Mouse (Mus musculus) lung, postnatal 36 days (tissue): ENCODE measurements around the gene Rgs11.
A peak's percentile ranks its signal among the peaks of the same experiment; 100 is the strongest.

Source experiments
- DNase-seq: peaks from one replicate; pipeline ENCODE4 v3.0.0; 2022; ENCODE audit warnings: mixed read lengths

Gene Rgs11

DNA sequence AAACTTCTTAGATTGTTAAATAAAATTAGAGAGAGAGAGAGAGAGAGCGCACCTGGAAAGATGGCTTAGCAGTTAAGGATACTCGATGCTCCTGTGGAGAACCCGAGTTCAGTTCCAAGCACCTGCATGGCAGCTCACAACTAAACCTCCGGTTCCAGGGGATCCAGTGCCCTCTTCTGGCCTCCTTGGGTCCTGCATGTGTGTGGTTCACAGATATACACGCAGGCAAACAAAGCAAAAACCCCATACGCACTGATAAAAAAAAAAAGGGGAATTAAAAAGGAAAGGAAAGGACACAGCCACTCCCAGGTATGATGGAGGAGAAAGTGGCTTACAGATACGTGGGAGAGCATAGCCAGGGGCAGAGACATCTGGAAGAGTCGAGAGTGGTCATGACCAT, 30.1 kb downstream of the Rgs11 start:
- peak; percentile 37 for DNase-seq

DNA sequence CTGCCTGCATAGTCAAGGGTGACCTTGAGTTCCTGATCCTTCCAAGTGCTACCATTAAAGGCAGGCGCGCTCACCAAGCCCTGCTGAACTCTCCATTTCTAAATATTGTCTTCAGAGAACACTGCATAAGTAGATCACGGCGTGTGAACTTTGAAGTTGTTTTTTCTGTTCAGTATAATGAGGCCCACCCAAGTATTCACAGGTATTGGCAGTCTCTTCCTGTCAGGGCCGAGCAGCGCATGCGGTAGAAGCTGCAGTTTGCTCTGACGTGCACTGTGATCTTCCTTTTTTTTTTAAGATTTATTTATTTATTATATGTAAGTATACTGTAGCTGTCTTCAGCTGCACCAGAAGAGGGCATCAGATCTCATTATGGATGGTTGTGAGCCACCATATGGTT, 31.6 kb downstream of the Rgs11 start:
- no peak for DNase-seq

DNA sequence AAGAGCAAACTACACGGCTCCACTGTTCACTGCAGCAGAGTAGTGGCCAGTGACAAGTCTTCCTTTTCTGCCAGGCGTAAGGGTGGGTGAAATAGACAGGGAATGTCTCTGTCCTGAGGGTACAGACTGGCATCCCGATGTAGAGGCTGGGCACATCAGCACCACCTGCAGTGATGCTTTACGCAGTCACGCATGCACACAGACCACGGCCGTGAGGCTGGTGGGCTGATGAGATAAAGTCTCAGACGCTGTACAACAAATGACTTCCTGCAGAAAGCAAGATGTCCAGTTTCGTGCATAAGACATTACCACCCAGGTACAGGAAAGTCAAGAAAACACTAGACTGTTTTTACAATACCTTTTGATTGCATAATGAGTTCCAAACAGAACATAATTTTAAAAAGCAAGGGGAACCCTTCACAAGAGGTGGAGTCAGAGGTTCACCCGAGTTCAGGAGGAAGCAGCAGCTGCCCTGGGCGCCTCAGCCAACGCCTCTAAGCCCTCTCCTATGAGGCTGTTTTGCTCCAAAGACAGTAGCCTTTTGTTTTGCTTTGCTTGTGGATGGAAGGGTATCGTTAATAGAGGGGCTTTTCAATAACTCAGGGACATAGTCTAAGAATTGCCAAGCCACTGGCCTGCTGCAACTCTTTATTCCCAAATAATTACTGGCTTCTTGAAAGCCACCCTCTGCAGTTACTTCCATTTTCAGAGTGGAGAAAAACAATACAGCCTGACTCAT, 32.5 kb downstream of the Rgs11 start:
- peak; percentile 34 for DNase-seq

DNA sequence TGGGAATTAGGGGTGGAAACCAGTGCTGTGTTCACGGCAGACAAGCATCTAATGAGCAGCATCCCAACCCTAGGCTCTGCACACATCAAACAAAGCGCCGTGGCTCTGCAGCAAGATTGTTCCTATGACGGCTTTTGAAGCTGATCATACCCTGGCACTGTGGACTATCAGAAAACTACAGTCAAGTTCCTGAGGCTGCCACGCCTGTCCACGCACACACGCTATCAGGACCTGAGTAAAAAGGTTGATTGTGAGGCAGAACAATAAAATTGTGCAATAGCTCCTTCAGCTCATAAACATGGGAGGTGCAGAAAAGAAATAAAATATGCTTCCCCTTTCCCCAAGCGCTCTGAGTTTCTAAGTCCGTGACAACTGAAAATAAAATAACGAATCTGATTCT, 34.9 kb downstream of the Rgs11 start:
- DNase-seq = peak; percentile 29

DNA sequence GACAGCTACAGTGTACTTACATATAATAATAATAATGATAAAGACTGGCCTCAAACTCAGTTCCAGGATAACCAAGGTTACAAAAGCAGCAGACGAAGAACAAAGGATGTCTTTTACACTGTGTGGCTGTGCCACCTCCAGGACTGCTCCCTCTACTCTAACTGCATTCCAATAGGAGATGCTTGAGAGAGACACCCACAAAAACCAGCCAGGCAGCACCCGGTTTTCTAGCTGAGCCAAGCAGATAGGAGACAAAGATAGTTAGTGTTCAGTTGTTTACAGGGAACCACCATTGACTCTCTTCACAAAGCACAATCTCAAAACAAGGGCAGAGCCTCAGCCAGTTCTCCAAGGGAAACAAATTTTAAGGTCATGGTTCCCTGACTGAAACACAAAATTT, 36.8 kb downstream of the Rgs11 start:
- DNase-seq = no peak

DNA sequence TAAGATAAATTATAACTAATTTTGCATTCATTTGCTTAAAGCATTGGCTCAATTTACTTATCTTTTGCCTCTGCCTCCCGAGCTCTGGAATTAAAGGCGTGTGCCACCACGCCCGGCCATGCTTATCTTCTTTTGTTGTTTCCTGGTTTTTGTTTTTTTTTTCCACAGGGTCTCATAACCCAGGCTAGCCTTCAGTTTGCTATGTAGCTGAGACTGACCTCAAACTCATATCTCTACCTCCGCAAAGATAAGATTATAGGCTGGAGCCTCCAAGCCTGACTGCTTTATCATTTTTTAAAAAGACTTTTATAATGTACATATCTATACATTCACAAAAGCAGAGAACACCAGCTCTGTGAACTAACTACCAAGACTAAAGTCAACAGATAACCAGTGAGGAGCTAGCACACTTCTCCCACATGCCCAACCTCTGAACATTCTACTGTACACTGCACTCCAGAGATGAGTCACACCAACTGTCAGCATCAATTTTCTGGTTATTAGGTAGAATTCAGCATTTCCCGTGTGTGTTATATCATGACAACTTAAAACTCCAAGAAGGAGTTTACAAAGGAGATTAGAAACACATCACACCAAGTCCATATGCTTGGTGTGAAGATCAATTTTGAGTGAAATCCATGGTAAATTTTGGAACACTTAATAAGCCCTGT, 37.5 kb downstream of the Rgs11 start:
- DNase-seq = no peak

DNA sequence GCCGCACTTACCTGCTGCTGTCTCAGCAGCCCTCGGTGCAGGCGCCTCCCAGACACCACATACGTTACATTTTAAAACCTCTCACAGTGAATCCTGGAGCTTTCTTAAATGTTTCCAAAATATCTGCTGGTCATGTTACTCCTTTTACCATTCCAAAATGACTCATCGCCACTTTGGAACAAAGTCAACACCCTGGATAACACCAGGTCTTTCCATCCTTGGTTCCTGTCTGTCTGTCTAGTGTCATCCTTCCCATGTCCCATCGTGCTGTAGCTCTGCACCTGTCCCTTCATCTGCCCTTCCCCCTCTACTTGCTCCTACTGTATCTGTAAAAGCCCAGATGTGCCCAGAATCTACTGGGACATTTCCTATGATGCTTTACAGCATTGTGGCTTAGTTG, 38.2 kb downstream of the Rgs11 start:
- DNase-seq = no peak

DNA sequence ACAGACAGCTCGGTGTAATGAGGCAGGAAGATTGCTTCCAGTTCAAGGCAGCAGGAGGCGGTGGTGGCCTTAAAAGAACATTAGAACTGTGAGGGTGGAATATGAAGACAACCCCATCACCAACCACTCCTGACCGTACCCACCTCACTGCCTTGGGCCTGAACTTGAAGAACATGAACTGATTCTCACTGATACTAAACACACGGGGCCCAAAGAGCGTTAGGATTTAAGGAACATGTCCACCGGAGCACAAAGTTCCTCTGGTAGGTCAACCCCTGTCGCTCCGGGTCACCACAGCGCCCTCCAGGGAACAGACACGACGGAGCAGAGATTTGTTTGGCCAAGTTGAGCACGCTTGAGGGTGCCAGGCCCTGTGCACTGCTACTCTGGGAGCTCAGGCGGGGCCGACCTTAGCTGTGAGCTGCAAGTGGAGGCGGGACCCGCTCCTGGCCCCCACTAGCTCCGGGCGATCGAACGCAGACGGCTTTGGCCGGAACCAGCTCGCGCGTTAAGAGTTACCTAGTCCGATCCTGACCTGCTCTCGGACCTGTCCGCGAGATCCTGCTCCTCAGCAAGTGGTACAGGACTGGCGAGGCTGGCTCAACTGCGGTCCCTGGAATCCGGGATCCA, 40.8 kb downstream of the Rgs11 start:
- DNase-seq = peak; percentile 87

DNA sequence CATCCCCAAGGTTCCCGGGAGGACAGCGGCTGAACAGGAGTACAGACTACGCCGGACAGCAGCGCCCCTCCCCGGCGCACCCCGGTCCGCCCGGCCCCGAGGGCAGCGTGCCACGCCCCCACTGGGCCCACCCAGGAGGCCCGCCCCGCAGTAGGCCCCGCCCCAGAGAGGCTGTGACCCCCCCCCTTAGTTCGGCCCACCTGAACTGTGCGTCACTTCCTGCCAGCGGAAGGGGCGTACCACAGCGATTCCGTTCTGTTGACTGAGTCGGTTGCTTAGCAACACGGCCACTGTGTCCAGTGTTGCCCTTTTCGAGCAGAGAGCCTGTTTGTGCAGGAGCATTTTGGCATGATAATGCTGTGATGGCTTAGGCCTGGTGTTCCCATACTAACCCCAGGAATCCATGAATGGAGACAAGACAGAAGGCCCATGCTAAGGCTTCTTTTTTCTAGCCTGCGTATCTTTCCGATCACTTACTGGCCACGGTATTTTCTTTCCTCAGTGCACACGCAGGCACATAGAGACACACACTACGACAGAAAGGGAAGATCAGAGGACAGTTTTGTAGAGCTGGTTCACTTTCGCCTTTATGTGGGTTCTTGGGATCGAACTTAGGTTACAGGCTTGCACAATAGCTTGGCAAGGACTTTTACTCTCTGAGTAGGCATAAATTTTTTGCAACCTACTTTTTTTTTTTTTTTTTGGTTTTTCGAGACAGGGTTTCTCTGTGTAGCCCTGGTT, 41.5 kb downstream of the Rgs11 start, which contains the start of gene Fam234a:
Fam234a (minus strand) TSS at position 142 of the 741 bp plus-strand sequence.
- peak; percentile 98 for DNase-seq

DNA sequence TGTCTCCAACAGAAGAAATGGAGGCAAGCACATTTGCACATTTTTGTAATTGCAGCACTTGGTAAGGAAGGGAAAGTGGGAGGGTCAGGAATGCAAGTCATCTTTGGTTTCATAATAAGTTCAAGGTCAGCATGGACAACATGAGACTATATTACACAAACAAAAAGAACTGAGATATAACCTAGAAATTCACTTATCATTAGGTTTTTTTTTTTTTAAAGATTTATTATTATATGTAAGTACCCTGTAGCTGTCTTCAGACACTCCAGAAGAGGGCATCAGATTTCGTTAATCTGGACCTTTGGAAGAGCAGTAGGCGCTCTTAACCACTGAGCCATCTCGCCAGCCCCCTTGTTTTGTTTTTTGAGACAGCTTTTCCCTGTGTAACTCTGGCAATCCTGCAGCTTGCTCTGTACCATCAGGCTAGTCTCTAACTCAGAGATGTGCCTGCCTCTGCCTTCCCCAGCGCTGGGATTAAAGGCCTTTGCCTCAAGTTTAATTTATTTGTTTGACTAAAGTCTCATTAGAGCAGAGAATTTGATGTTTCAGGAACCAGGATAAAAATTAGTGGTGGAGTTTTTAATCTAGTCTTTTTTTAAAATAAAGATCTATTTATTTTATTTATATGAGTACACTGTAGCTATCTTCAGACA, 49.3 kb downstream of the Rgs11 start:
- no peak for DNase-seq

DNA sequence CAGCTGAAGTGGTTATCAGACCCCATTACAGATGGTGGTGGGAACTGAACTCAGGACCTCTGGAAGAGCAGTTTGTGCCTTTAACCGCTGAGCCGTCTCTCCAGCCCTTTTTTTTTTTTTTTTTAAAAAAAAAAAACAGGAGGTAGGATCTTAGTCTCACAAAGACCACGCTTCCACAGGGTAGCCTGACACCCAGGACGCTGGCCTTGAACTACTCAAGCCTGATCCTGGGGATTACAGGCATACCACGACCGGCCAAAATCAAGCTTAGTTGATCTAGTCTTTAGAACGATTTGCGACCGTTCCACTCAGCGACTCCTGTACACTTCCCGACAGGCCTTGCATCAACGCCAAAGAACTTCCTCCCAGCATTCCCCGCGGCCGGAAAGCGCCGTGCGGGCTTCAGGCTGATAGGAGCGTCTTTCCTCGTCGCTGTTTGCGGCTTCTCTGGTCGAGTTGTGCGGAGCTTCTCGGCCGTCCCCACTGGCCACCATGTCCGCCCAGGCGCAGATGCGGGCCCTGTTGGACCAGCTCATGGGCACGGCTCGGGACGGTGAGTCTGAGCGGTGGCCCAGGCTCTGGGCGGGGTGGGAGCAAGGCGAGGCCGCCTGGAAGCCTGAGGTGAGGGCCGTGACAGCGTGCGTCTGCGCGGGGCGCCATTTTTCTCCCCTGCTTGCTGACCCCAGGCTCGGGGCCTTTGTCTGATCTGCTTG, 49.9 kb downstream of the Rgs11 start, which contains the start of gene Luc7l:
Luc7l (plus strand) TSS at position 358 of the 713 bp plus-strand sequence.
- DNase-seq = peak; percentile 96

DNA sequence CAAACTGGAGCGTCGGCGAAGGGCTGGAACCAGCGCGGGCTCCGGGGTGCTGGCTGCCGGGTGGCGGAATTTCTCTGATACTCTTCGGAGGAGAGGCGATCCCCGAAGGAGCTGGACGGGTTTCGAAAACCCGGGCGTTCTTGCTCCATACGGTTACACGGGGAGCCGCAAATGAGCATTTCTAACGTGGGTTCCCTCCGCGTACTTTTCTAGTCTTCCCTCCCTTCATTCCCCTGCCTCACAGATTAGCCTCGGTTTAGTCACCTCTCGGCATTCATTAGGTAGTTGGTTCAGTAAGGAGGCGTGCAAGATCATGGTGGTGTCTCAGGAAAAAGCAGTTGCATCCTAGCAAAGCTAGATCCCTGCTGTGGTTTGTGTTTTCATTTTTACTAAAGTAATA, 50.6 kb downstream of the Rgs11 start:
- DNase-seq = no peak

DNA sequence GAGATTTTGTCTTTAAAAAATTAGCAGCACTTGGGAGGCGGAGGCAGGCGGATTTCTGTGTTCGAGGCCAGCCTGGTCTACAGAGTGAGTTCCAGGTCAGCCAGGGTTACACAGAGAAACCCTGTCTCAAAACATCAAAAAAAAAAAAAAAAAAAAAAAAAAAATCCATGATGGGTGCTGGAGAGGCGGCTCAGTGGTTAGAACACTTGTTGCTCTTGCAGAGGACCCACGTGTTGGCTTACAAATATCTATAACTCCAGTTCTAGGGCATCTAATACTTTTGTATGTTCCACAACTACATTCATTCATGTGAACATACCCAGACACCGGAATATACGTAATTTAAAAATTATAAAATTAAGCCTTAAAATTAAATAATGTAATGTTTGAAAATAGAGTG, 52.6 kb downstream of the Rgs11 start:
- DNase-seq = no peak
